Mouse (Mus musculus): ENCODE measurements around the gene Inpp5d.

Inpp5d gene

DNA sequence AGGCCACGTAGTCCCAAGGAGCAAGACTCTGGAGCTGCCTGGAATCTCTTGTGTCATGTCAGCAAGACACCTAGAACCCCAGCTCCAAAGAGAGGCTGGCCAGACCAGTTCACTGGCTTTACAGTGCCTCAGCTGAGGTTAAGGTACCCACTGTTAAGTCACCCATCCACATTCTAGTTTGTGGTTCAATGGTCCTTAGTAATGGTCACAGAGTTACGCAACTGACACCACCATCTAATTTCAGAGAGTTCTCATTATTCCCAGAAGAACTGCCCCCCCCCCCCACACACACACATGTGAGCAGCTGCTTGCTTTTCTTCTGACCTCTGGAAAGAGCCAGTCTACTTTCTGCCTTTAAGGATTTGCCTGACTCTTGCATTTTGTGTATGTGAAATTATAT lies 4.7 kb downstream of the Inpp5d start:
- DNase-seq (ENCODE audit: low read depth): peak; percentile 72

DNA sequence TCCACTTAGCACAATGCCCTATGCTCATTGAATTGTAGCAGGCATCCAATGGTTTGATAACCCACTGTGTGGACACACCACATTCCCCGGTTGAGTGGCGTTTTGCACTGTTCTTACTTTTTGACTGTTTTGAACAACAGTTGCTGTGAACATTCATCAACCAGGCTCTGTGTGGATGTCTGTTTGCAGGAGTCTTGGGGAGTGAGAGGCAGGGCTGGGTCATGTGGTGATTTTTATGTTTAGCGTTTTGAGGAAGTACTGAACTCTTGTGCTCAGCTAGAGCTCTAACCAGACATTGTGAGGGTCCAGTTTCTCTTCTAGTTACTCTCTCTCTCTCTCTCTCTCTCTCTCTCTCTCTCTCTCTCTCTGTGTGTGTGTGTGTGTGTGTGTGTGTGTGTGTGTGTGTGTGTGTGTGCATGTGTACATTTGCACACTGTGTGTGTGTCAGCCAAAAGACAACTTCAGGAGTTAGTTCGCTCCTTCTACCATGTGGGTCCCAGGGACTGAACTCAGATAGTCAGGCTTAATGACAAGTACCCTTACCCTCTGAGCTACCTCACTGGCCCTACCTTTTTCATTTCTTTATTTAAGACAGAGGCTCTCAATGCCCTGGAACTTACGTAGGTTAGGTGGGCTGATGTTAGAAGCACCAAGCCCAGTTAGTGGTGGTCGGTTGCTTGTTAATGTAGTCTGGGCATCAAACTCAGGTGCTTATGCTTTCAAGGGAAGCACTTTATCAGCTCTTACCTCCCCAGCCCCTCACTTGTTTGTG lies 5.3 kb downstream of the Inpp5d start:
- DNase-seq (ENCODE audit: low read depth): peak; percentile 70

DNA sequence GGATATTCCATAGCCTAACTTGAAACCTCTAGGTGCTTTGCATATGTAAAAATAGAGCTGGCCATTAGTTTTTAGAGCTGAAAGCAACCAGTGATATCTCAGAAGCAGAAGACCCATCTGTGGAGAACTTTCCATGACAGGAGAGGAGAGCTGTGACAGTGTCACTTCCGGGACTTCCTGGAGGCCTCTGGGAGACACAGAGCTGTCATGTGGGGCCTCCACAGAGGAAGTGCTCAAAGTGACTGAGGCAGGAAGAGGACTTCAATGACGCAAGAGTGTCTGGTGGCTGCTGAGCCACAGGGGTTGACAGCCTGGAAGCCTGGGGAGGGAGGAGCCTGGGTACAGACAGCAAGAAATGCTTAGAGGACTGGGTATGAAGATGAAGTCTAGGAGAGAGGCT lies 6.2 kb downstream of the Inpp5d start:
- peak; percentile 95 for DNase-seq (ENCODE audit: low read depth)

- DNase-seq (ENCODE audit: low read depth): no peak
Measured at GRCm38 (mm10) chr1:87628085-87628484, 8.0 kb downstream of the Inpp5d start.

DNA sequence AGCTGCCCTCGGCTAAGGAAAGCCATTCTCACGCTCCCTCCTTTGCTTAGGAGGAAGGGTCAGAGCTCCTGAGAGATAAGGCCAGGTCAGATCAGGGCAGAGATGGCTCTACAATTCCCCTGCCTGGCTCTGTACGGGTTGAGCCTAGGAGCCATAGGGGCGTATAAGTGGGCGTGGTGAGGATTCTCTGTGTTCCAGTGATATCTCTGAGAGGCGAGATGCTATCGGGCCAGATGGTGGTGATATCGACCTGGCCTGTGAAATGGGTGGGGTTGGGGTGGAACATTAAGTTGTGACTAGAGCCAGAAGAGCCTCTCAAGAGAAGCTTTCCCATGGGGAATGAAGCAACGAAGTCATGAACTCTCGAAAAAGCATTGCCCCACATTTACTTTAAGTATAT lies 11.5 kb downstream of the Inpp5d start:
- no peak for DNase-seq (ENCODE audit: low read depth)

- peak; percentile 74 for DNase-seq (ENCODE audit: low read depth)
Measured at GRCm38 (mm10) chr1:87632163-87632562, 12.1 kb downstream of the Inpp5d start.

DNA sequence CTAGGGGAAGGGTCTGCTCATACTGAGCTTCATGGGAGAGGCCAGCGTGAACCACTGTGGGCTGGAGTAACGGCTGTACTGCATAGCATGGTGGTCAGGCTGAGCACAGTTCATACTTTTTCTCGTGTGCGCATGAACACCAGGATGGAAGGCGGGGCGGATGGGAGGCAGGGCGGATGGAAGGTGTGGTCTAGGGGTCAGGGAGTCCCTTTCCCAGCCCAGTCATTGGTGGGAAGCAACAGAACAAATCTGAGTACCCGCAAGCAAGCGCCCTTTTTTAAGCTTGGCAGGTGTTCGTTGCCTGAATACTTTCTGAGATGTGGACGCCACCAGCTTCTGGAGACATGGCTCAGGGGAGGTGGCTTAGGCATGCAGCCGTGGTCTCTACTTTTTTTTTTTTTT lies 16.6 kb downstream of the Inpp5d start:
- DNase-seq (ENCODE audit: low read depth): peak; percentile 85

- DNase-seq (ENCODE audit: low read depth): peak; percentile 96
Measured at GRCm38 (mm10) chr1:87637121-87637877, 17.2 kb downstream of the Inpp5d start.

DNA sequence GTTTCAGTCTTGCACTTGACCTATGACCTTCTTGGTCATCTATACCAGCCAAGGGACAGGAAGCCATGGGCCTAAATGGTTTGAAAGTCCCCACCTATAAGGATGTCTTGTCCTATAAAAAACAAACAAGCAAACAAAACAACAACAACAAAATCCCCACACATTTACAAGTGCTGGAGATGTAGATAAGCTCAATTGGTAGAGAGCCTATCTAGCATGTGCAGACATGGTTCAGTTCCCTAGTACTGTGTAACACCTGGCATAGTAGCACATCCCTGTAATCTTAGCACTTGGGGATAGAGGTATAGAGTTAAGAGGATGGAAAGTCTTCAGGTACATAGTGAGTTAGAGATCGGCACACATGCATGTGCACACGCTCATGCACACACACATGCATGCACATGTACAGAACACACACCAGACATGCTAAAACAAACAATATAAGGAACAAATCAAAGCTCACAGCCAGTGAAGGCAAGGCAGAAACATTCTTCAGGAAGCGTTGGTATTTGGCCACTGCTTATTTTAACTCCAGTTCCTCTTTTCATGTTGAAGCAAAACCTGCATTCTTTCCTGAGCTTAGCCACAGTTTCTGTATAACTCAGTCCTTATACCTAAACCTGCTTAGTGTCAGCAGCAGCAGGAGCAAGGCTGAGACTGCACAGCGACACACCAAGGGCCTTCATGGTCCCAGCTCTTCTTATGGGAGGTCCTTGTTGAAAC lies 17.9 kb downstream of the Inpp5d start:
- peak; percentile 82 for DNase-seq (ENCODE audit: low read depth)

DNA sequence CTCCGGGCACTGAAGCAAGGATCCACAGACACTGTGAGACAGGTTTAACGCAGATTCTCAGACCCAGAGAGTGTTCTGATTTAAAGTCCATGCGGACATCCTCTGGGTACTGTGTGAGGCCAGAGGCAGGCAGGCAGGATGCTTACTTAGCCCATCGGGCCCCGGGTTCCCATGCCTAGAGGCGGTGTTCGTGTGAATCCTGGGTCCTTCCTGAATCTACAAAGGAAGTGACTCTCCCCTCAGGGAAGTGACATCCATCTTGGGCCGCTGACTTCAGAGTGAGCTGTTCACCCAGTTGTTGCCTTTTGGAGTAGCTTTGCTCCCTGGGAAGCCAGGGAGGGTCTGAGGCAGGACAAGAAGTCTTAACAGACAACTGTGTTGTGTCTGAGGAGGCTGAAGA lies 19.6 kb downstream of the Inpp5d start:
- no peak for DNase-seq (ENCODE audit: low read depth)

- DNase-seq (ENCODE audit: low read depth): peak; percentile 99
Measured at GRCm38 (mm10) chr1:87640165-87640661, 20.1 kb downstream of the Inpp5d start.

GRCm38 (mm10) chr1:87643016-87643415 lies 22.9 kb downstream of the Inpp5d start:
- peak; percentile 82 for DNase-seq (ENCODE audit: low read depth)

DNA sequence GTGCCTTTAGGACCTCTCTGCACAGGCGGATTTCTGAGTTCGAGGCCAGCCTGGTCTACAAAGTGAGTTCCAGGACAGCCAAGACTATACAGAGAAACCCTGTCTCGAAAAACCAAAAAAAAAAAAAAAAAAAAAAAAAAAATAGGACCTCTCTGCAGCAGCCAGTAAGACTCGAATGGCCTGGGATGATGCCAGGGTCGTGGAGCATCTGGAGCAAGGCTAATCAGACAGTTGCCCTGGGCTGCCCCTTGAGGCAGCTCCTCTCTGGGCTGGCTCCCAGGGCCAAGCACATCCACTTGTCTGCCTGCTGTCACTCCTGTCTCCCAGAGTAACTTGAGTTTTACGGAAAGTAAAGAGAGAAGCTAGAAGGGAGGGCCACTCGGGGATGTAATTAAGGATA lies 24.9 kb downstream of the Inpp5d start:
- DNase-seq (ENCODE audit: low read depth): no peak

- peak; percentile 93 for DNase-seq (ENCODE audit: low read depth)
Measured at GRCm38 (mm10) chr1:87645748-87646147, 25.6 kb downstream of the Inpp5d start.

DNA sequence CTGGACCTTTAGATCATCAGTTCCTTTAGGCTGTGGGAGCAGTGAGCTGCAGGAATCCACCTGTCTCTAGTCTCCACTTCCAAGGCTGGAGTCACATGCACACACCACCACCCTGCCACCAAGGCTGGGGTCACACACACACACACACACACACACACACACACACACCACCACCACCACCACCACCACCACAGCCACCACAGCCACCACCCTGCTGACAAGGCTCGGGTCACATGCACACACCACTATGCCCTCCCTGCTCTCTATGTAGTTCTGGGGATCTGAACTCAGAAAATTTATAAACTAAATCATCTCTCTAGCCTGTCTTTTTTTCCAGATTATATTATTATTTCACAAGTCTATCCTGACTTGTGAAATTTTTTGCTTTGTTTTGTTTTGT lies 27.7 kb downstream of the Inpp5d start:
- DNase-seq (ENCODE audit: low read depth): peak; percentile 79

DNA sequence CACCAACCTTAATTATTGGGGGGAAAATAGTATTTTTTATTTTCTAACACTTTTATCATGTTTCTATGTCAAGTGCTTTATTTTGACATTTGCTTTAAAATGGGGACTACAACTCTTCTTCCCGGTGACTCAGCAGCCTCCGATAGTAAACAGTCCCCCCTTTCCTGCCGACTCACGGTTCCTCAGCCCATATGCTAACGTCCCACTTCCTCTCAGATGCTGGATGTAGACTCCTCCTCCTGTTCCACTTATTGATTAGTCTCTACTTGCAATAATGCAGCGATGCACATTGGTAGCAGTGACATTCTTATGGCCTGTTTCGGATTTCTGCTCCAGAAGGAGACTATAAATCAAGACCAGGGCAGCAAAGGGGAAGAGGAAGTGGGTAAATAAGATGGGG lies 28.5 kb downstream of the Inpp5d start:
- peak; percentile 66 for DNase-seq (ENCODE audit: low read depth)

- DNase-seq (ENCODE audit: low read depth): no peak
Measured at GRCm38 (mm10) chr1:87649219-87649805, 29.2 kb downstream of the Inpp5d start.

GRCm38 (mm10) chr1:87649958-87650474 lies 29.9 kb downstream of the Inpp5d start:
- no peak for DNase-seq (ENCODE audit: low read depth)

DNA sequence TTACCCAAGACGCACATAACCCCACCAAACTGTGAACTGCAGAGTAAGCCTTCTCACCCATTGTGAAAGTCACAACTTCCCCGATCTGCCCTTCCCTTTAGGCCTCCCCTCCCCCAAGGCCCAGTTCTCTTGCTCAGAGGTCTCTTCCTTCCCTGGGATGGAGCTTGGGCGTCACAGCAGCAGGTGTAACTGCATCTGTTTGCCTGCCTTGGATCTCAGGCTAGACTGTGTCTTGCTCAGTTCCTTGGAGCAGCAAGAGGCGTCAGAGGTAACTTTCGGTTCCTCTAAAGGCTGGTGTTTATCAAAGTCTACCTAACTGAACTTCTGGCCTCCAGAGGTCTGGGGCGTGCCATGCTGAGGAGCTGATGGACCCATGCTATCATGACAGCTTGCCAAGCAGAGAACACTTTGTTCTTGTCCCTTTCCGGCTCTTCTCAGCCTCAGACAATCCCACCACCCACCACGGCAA lies 30.5 kb downstream of the Inpp5d start:
- DNase-seq (ENCODE audit: low read depth): peak; percentile 70

GRCm38 (mm10) chr1:87651436-87651835 lies 31.3 kb downstream of the Inpp5d start:
- DNase-seq (ENCODE audit: low read depth): no peak

DNA sequence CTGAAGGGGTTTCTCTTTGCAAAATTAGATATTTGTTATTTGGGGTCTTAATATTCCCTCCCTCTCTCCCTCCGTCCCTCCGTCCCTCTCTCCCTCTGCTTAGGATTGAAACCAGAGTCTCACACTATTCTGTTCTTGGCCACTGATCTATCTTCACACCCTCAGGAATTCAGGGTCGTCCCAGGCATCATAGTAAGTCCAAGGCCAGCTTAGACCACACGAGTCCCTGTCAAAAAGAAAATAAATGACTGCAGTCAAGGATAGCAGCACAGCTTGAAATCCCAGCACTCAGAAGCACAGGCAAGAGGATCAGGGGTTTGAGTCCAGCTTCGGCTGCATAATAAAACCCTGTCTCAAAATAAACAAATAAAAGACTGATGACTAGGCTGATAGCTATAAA lies 35.0 kb downstream of the Inpp5d start:
- no peak for DNase-seq (ENCODE audit: low read depth)

DNA sequence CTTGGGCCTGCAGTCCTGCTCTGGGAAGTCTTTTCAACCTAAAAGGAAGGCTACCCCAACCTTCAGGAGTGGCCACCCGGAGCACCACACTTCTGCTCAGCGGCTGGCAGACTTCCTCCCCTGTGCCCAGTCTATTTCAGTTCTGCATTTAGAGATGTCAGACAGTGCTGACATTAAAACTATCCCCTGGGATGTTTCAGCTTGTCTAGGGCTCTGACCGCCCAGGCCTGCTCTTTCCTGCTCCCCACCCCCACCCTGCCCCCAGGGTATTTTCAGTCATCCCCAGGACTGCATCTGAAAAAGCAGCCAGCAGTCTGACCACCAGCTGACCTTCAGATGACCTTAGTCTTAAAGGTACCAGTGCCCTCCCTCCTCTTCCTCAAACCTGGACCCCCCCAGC lies 38.0 kb downstream of the Inpp5d start:
- peak; percentile 21 for DNase-seq (ENCODE audit: low read depth)

Measured in 416B (cell line).